18 mouse cellular contexts compared by ENCODE assay signal in genomic region chr11:100058875-100059274, GRCm38 (mm10). TPM values are rescaled to one million over a fixed set of nuclear protein-coding genes. Genes with fewer than 3 reads are reported as not detected.
DNase-seq lines count a peak whose midpoint lies in the region; ATAC-seq and TF ChIP-seq lines count a peak whose summit lies in the region.
"Had no signal": no experiment of that assay in that cellular context is flagged by ENCODE, and none has a peak within 500 bp of the region (broad histone marks: within the 10 kb centered on the region; RNA-seq: fewer than 3 reads in every experiment).

No protein-coding gene starts in this region.

- no peak overlapping the region for H3K27ac ChIP-seq in hindbrain, embryonic 11.5 days (ENCODE audit: low read depth, low read length)
- H3K27ac ChIP-seq in hindbrain, embryonic 10.5 days = no peak overlapping the region
- H3K27ac ChIP-seq in CH12.LX (ENCODE audit: insufficient read depth, low read depth) = no peak overlapping the region
- H3K27ac ChIP-seq: liver, embryonic 12.5 days had no signal

- H3K4me3 ChIP-seq in hindbrain, embryonic 11.5 days (ENCODE audit: low read depth, low read length) = no peak overlapping the region
- H3K4me3 ChIP-seq in hindbrain, embryonic 10.5 days = no peak overlapping the region
- no peak overlapping the region for H3K4me3 ChIP-seq in CH12.LX (replicated peaks in 1 of 3; ENCODE audit: low read depth in 2 of 3, low read length in 2 of 3, poor library complexity in 1 of 3)
- H3K4me3 ChIP-seq: liver, embryonic 12.5 days had no signal

- no peak overlapping the region for H3K9ac ChIP-seq in hindbrain, embryonic 11.5 days (ENCODE audit: low read depth, low read length)
- no peak overlapping the region for H3K9ac ChIP-seq in CH12.LX (ENCODE audit: insufficient read depth, low read depth)
- H3K9ac ChIP-seq: liver, embryonic 12.5 days had no signal

- WGBS in hindbrain, embryonic 11.5 days = 69% methylated on average over 8 of the region's 8 CpGs
- 71% methylated on average over 8 of the region's 8 CpGs for WGBS in hindbrain, embryonic 10.5 days

- no peak overlapping the region for H3K4me2 ChIP-seq in hindbrain, embryonic 11.5 days (replicated peaks; ENCODE audit: low read depth, low read length)
- H3K4me2 ChIP-seq in CH12.LX (ENCODE audit: insufficient read depth, low read depth, poor library complexity, severe bottlenecking) = no peak overlapping the region
- H3K4me2 ChIP-seq: liver, embryonic 12.5 days had no signal

- peak; percentile 14 for DNase-seq in hindbrain, embryonic 11.5 days (ENCODE audit: low spot score)
- DNase-seq in hindbrain, embryonic 10.5 days (ENCODE audit: low spot score) = no peak
- DNase-seq in 3T3-L1 (ENCODE audit: low read depth, low spot score) = peak; percentile 29
- DNase-seq in CH12.LX (ENCODE audit: extremely low read depth) = no peak
- DNase-seq in embryo, embryonic 10 days (ENCODE audit: low spot score) = peak; percentile 35
- no peak for DNase-seq in adrenal gland, adult 2 months
- DNase-seq in natural killer cell, adult 2 months (ENCODE audit: low spot score in 2 of 2) = no peak
- no peak for DNase-seq in heart, postnatal 10 days
- DNase-seq: cerebellum, postnatal 25 days; heart, postnatal 4 days; kidney, adult 11 months; thymus, postnatal 4 days had no signal

- TF ChIP-seq EP300 in CH12.LX (IDR thresholded peaks at IDR 0.05; ENCODE audit: low read length) = no peak

- intact Hi-C loops in heart, postnatal 10 days (cut with DNase I) = no loop called here

- H3K36me3 ChIP-seq in hindbrain, embryonic 11.5 days (ENCODE audit: control insufficient read depth, insufficient read depth, low read length) = no peaks in the 10 kb centered on the region
- H3K36me3 ChIP-seq in hindbrain, embryonic 10.5 days = no peaks in the 10 kb centered on the region
- H3K36me3 ChIP-seq in CH12.LX (replicated peaks in 1 of 2; ENCODE audit: control insufficient read depth in 1 of 2, insufficient read depth in 1 of 2, low read length in 1 of 2) = no peaks in the 10 kb centered on the region
- H3K36me3 ChIP-seq: G1E; liver, embryonic 12.5 days had no signal

- TF ChIP-seq POLR2A in CH12.LX (IDR thresholded peaks at IDR 0.05; ENCODE audit: low read depth, low read length) = no peak

- no peaks in the 10 kb centered on the region for H3K4me1 ChIP-seq in hindbrain, embryonic 11.5 days (replicated peaks; ENCODE audit: control insufficient read depth, insufficient read depth, low read length)
- H3K4me1 ChIP-seq in hindbrain, embryonic 10.5 days (replicated peaks) = no peaks in the 10 kb centered on the region
- H3K4me1 ChIP-seq in CH12.LX (ENCODE audit: control insufficient read depth in 1 of 2, insufficient read depth in 2 of 2) = no peaks in the 10 kb centered on the region
- H3K4me1 ChIP-seq: liver, embryonic 12.5 days had no signal

- in situ Hi-C loops in CH12.LX (cut with MboI; ENCODE audit: low pct_ligation_motif_present, low pct_unique_long_range_greater_than_20kb, low sequenced_read_pairs) = no loop called here

- peak; percentile 7 to 32; a peak in 2 of 4 replicates for TF ChIP-seq CTCF in CH12.LX (conservative IDR thresholded peaks at IDR 0.05 in 1 of 2, IDR thresholded peaks at IDR 0.05 in 1 of 2; ENCODE audit: low read depth in 2 of 2, low read length in 2 of 2)

- no peak for ATAC-seq in hindbrain, embryonic 11.5 days (ENCODE audit: low FRiP score)
- ATAC-seq: liver, embryonic 12.5 days had no signal

- dilution Hi-C loops in CH12.LX (cut with MboI; ENCODE audit: extremely low pct_ligation_motif_present, extremely low pct_unique_long_range_greater_than_20kb, low sequenced_read_pairs) = no loop called here

- no peaks in the 10 kb centered on the region for H3K79me2 ChIP-seq in CH12.LX (replicated peaks; ENCODE audit: control insufficient read depth, extremely low read depth, insufficient read depth, poor library complexity, severe bottlenecking)

- TF ChIP-seq RAD21 in CH12.LX (IDR thresholded peaks at IDR 0.05; ENCODE audit: low read depth, low read length) = peak; percentile 16

- H3K27me3 ChIP-seq in hindbrain, embryonic 11.5 days (ENCODE audit: control insufficient read depth, insufficient read depth, low read length) = no peaks in the 10 kb centered on the region
- H3K27me3 ChIP-seq in hindbrain, embryonic 10.5 days (ENCODE audit: insufficient read depth, poor library complexity, severe bottlenecking) = no peaks in the 10 kb centered on the region
- H3K27me3 ChIP-seq in CH12.LX (replicated peaks) = peaks cover 86% of the 10 kb centered on the region
- H3K27me3 ChIP-seq: liver, embryonic 12.5 days had no signal

- no peaks in the 10 kb centered on the region for H3K9me3 ChIP-seq in hindbrain, embryonic 11.5 days (ENCODE audit: control insufficient read depth, low read length)
- H3K9me3 ChIP-seq in hindbrain, embryonic 10.5 days = no peaks in the 10 kb centered on the region
- H3K9me3 ChIP-seq in CH12.LX (replicated peaks; ENCODE audit: low read length) = no peaks in the 10 kb centered on the region
- H3K9me3 ChIP-seq: liver, embryonic 12.5 days had no signal

TF ChIP-seq in CH12.LX, 34 proteins besides CTCF, POLR2A, EP300 and RAD21:
- peak; percentile 3; the same call in 1 of the 2 replicates for TF ChIP-seq SMC3 (IDR thresholded peaks at IDR 0.05; ENCODE audit: low read depth, low read length)
- no peak for TF ChIP-seq ETS1 (conservative IDR thresholded peaks at IDR 0.05; ENCODE audit: low read depth, low read length)
- no peak for TF ChIP-seq NELFE (IDR thresholded peaks at IDR 0.05; ENCODE audit: low read depth, low read length)
- no peak for TF ChIP-seq ZKSCAN1 (IDR thresholded peaks at IDR 0.05; ENCODE audit: borderline replicate concordance, low read depth, low read length)
- TF ChIP-seq SIN3A (IDR thresholded peaks at IDR 0.05; ENCODE audit: low read length) = no peak

RNA-seq across cellular contexts. Expression of gene Krt31, which starts 8.5 kb away (rescaled TPM):
- not detected in 2 replicates for polyA plus RNA-seq in hindbrain, embryonic 11.5 days (2014; fragmentation: Nextera tagmentation; extraction: Ambion mirVana)
- not detected in 2 replicates for polyA plus RNA-seq in hindbrain, embryonic 10.5 days (2016; fragmentation: Nextera tagmentation; extraction: Ambion mirVana)
- total RNA-seq in CH12.LX (2012; rRNA removed) (not detected in 2 replicates), CH12.LX (2014; rRNA removed) (not detected in 2 replicates)
- not detected in 2 replicates for polyA plus RNA-seq in CH12.LX (2012; ENCODE audit: insufficient read length, low read depth)
- not detected for total RNA-seq in adrenal gland, adult 2 months (2021)
- polyA plus RNA-seq in adrenal gland, adult 2 months (2012; rRNA removed) = not detected in 2 replicates
- total RNA-seq in heart, postnatal 10 days (2021) = not detected
- total RNA-seq: G1E; granulocyte monocyte progenitor cell, adult 5-6 weeks; heart, postnatal 4 days; layer of hippocampus, adult 18-20 months; left cerebral cortex, postnatal 25 days; neutrophil, adult 5-6 weeks had no signal
- polyA plus RNA-seq: G1E; liver, embryonic 12.5 days had no signal

RNA-seq across cellular contexts. Expression of gene Krt34, which starts 17.5 kb away (rescaled TPM):
- polyA plus RNA-seq in hindbrain, embryonic 11.5 days (2014; fragmentation: Nextera tagmentation; extraction: Ambion mirVana) = not detected in 2 replicates
- polyA plus RNA-seq in hindbrain, embryonic 10.5 days (2016; fragmentation: Nextera tagmentation; extraction: Ambion mirVana) = not detected in 2 replicates
- total RNA-seq in CH12.LX (2012; rRNA removed) (not detected in 2 replicates), CH12.LX (2014; rRNA removed) (not detected in 2 replicates)
- not detected in 2 replicates for polyA plus RNA-seq in CH12.LX (2012; ENCODE audit: insufficient read length, low read depth)
- total RNA-seq in adrenal gland, adult 2 months (2021) = not detected
- polyA plus RNA-seq in adrenal gland, adult 2 months (2012; rRNA removed) = not detected in 2 replicates
- total RNA-seq in heart, postnatal 10 days (2021) = not detected
- total RNA-seq: G1E; granulocyte monocyte progenitor cell, adult 5-6 weeks; heart, postnatal 4 days; layer of hippocampus, adult 18-20 months; left cerebral cortex, postnatal 25 days; neutrophil, adult 5-6 weeks had no signal
- polyA plus RNA-seq: G1E; liver, embryonic 12.5 days had no signal

RNA-seq across cellular contexts. Expression of gene Krt32, which starts 29.2 kb away (rescaled TPM):
- polyA plus RNA-seq in hindbrain, embryonic 11.5 days (2014; fragmentation: Nextera tagmentation; extraction: Ambion mirVana) = not detected in 2 replicates
- polyA plus RNA-seq in hindbrain, embryonic 10.5 days (2016; fragmentation: Nextera tagmentation; extraction: Ambion mirVana) = not detected in 2 replicates
- total RNA-seq in CH12.LX (2012; rRNA removed) (not detected in 2 replicates), CH12.LX (2014; rRNA removed) (not detected in 2 replicates)
- not detected in 2 replicates for polyA plus RNA-seq in CH12.LX (2012; ENCODE audit: insufficient read length, low read depth)
- not detected for total RNA-seq in adrenal gland, adult 2 months (2021)
- not detected in 2 replicates for polyA plus RNA-seq in adrenal gland, adult 2 months (2012; rRNA removed)
- not detected for total RNA-seq in heart, postnatal 10 days (2021)
- total RNA-seq: G1E; granulocyte monocyte progenitor cell, adult 5-6 weeks; heart, postnatal 4 days; layer of hippocampus, adult 18-20 months; left cerebral cortex, postnatal 25 days; neutrophil, adult 5-6 weeks had no signal
- polyA plus RNA-seq: G1E; liver, embryonic 12.5 days had no signal

RNA-seq across cellular contexts. Expression of gene Krt33b, which starts 29.2 kb away (rescaled TPM):
- not detected in 2 replicates for polyA plus RNA-seq in hindbrain, embryonic 11.5 days (2014; fragmentation: Nextera tagmentation; extraction: Ambion mirVana)
- polyA plus RNA-seq in hindbrain, embryonic 10.5 days (2016; fragmentation: Nextera tagmentation; extraction: Ambion mirVana) = not detected in 2 replicates
- total RNA-seq in CH12.LX (2012; rRNA removed) = not detected in 2 replicates
- not detected in 2 replicates for total RNA-seq in CH12.LX (2014; rRNA removed)
- polyA plus RNA-seq in CH12.LX (2012; ENCODE audit: insufficient read length, low read depth) = not detected in 2 replicates
- not detected for total RNA-seq in adrenal gland, adult 2 months (2021)
- not detected in 2 replicates for polyA plus RNA-seq in adrenal gland, adult 2 months (2012; rRNA removed)
- not detected for total RNA-seq in heart, postnatal 10 days (2021)
- total RNA-seq: G1E; granulocyte monocyte progenitor cell, adult 5-6 weeks; heart, postnatal 4 days; layer of hippocampus, adult 18-20 months; left cerebral cortex, postnatal 25 days; neutrophil, adult 5-6 weeks had no signal
- polyA plus RNA-seq: G1E; liver, embryonic 12.5 days had no signal

RNA-seq across cellular contexts. Expression of gene Krt35, which starts 37.2 kb away (rescaled TPM):
- polyA plus RNA-seq in hindbrain, embryonic 11.5 days (2014; fragmentation: Nextera tagmentation; extraction: Ambion mirVana) = not detected in 2 replicates
- polyA plus RNA-seq in hindbrain, embryonic 10.5 days (2016; fragmentation: Nextera tagmentation; extraction: Ambion mirVana) = not detected in 2 replicates
- total RNA-seq in CH12.LX (2012; rRNA removed) (not detected in 2 replicates), CH12.LX (2014; rRNA removed) (not detected in 2 replicates)
- not detected in 2 replicates for polyA plus RNA-seq in CH12.LX (2012; ENCODE audit: insufficient read length, low read depth)
- not detected for total RNA-seq in adrenal gland, adult 2 months (2021)
- not detected in 2 replicates for polyA plus RNA-seq in adrenal gland, adult 2 months (2012; rRNA removed)
- not detected for total RNA-seq in heart, postnatal 10 days (2021)
- total RNA-seq: G1E; granulocyte monocyte progenitor cell, adult 5-6 weeks; heart, postnatal 4 days; layer of hippocampus, adult 18-20 months; left cerebral cortex, postnatal 25 days; neutrophil, adult 5-6 weeks had no signal
- polyA plus RNA-seq: G1E; liver, embryonic 12.5 days had no signal

Comparison
In these comparisons a context has a peak if more than half of its experiments do, and no peak if none do; other contexts are left out.
1. DNase-seq: peak in hindbrain, embryonic 11.5 days (single experiment), 3T3-L1 (single experiment) and embryo, embryonic 10 days (single experiment); none in hindbrain, embryonic 10.5 days (single experiment), CH12.LX (single experiment), adrenal gland, adult 2 months (single experiment), natural killer cell, adult 2 months (0 of 2) and heart, postnatal 10 days (0 of 2).